Mouse (Mus musculus) left cerebral cortex, postnatal 36 days (tissue): Measurements from ENCODE around the gene Cldn1. TPM values are rescaled to one million over a fixed set of nuclear protein-coding genes. Genes with fewer than 3 reads are reported as not detected.

Source experiments
- DNase-seq, 2 experiments: peaks; one replicate each; pipeline ENCODE4 v3.0.0; 2021 to 2022; ENCODE audit warnings: low spot score in 2 of 2, mixed read lengths in 1 of 2
- intact Hi-C: fragments of 180-260 bp; cut with DNase I; formaldehyde crosslinking; loops from one replicate; pipeline ENCODE4 v1.15.1; 2025
- total RNA-seq, 2 experiments: library from RNA; stranded (reverse); gene quantifications; 2 replicates each; pipeline ENCODE4 v1.2.3; 2021

The Cldn1 gene
- 1 to 10 TPM; 1.1 to 1.9 TPM for total RNA-seq

GRCm38 (mm10) chr16:26371325-26372053 lies at the start of gene Cldn1:
TSS of gene Cldn1 (minus strand) at chr16:26371841.
- intact Hi-C loops: loop anchor here (1.0 to 10.0 kb wide), 2 partner anchors 137 to 407 kb away; no protein-coding TSS in a partner anchor
- peak; percentile 74 to 80 for DNase-seq

DNA sequence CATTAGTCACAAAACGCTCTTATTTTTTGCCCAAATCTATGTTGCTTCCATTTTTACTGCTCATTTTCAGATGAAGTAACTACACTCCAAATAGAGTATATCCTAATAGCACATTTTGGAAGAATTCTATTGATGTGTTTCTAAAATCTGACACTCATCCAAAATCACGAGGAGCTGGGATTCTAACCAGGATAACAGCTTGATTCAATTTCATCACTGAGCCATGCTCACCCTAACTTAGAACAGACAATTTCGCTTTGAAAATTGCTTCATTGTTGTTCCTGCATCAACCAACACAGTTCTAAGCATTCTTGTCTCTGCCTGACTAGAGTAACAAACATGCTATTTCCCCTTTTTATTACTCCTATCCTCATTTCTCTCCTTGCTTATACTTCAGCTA lies 47.0 kb upstream of the Cldn1 start:
- DNase-seq: no peak
- intact Hi-C loops: no loop called here

DNA sequence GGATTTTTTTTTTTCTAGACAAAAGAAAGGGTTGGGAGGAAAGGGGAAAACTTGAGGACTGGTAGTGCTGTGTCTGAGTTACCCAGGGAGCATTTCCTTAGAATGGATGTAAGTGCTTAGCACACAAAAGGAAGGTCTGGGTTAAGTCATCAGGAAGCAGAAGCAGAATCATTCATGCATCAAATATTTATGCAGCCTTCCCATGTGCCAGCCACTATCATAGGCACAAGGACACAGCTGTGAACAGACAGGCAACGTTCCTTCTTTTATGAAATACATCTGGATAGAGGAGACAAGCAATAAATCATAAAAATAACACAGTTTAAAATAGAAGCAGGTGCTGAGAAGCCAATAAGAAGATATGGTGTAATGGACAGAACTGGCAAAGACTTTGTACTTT lies 32.4 kb upstream of the Cldn1 start:
- no peak for DNase-seq
- intact Hi-C loops: no loop called here

- intact Hi-C loops: no loop called here
- no peak for DNase-seq
Measured at GRCm38 (mm10) chr16:26400971-26401370, 29.3 kb upstream of the Cldn1 start.

DNA sequence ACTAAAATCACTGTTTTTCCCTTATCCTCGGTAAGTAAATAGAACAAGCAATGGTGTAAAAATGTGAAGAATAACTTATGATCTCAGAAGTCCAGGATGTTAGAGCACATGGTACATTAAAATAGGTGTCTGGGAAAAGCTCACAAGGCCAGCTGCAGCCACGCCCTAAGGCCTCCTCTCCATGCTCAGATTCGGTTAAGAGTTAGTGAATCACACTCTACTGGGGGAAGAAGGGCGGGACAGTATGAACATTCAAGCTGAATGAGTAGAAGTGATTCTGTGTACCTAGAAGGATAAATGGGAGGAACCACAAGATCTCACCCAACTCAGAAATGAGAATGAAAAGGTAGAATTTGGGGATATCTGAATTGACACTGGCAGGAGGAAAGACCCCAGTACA lies 28.9 kb upstream of the Cldn1 start:
- intact Hi-C loops: no loop called here
- DNase-seq: no peak

- DNase-seq: no peak
- intact Hi-C loops: no loop called here
Measured at GRCm38 (mm10) chr16:26390936-26391335, 19.3 kb upstream of the Cldn1 start.

DNA sequence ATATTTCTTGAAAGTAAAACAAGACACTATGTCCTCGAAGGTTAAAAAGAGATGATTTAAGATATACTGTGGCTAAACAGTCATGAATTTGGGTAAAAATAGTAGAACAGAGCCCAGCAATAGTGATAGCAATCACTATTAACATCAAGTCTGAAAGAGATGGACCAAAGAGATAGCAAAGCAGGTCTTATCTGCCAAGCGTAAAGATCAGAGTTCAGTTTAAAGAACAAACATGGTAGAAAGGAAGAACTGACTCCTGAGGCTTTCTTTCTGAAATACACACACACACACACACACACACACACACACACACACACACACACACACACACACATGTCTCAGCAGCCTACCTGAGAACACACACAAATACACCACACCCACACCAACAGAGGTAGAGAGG lies 14.5 kb upstream of the Cldn1 start:
- DNase-seq: no peak
- intact Hi-C loops: no loop called here

- intact Hi-C loops: no loop called here
- DNase-seq: no peak
Measured at GRCm38 (mm10) chr16:26384112-26384649, 12.5 kb upstream of the Cldn1 start.

- intact Hi-C loops: loop anchor here (10.0 kb wide), 1 partner anchor 412 kb away; no protein-coding TSS in a partner anchor
- DNase-seq: no peak
Measured at GRCm38 (mm10) chr16:26377170-26377569, 5.5 kb upstream of the Cldn1 start.

DNA sequence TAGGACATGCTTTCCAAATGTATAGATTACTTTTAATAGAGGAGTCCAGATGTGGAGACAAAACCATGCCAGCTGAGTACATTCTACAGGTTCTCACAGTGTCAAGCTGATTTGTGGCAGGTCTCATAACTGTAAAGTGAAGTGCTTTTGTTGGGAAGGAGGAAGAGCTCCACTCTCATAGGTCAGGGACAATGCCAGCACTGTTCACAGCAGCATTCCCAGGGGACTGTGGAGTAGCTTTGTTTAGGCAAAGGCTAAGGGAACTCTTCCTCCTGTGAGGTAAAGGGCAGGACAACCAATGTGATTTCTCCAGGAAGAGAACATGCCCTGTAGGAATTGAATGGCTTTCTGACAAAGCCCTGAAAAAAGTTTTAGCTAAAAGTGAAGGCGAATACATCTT lies 1.5 kb downstream of the Cldn1 start:
- intact Hi-C loops: loop anchor here (10.0 kb wide), 1 partner anchor 405 kb away; no protein-coding TSS in a partner anchor
- DNase-seq: no peak

DNA sequence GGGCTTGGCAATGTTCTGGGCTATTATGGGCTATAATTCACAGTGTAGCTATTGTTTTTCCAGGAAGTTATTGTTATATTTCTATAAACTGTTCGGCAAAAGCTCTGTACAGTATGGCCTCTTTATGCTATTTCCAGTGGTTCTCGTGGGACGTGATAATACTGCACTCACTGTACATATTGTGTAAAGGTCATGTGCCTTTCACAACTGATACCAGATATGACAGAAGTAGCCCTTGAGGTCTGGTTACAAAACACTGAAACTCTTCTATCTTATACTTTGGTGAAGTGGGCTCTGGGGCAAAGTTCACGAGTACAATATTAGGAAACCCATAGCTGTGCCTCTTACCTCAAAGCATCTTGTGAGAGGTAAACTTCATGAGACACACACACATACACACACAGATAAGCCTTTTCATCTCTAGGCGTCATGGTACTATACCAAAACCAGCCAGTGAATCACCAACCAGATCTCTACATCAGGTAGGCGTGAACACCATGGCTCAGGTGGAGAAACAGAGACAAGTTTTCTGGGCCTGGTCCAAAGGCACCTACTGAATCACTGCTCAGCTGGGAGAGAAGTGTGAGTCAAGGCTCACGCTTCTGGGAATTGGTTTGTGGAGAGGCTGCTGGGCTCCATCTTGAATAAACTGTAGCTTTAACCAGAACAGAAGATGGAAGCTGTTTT lies 2.5 kb downstream of the Cldn1 start:
- intact Hi-C loops: no loop called here
- DNase-seq: no peak

- no peak for DNase-seq
- intact Hi-C loops: no loop called here
Measured at GRCm38 (mm10) chr16:26368121-26368520, 3.5 kb downstream of the Cldn1 start.

DNA sequence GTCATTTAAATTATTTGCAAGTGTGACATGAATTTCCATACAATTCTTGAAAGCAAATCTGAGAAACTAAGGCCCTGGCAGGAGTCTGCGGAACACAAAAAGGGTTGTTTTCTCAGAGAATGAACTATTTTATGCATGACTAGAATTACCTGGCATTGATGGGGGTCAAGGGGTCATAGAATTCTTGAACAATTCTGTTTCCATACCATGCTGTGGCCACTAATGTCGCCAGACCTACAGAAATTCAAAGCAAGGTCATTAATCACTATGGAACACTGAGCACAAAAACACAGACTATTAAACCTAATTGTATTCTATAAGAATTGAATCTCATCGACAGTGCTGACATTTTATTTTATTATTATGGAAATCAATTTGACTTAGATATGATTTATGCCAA lies 10.9 kb downstream of the Cldn1 start:
- intact Hi-C loops: no loop called here
- DNase-seq: no peak

DNA sequence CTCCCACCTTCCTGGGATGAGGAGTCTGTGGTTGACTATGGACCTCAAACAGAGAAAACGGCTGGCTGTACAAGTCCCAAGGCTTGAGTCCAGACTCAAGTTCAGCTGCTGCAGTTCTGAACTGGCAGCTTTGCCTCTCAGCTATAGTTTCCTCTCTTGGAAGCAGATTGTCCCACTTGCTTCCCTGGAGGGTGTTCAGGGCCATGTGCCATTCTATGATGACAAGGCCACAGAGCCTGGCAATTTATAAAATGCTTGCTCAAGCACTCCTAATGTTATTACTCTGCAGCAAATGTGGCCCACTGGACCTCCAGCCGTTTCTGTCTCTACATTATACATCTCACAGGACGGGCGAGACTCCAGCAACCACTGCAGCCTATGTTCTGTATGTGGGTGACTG lies 12.0 kb downstream of the Cldn1 start:
- no peak for DNase-seq
- intact Hi-C loops: no loop called here

DNA sequence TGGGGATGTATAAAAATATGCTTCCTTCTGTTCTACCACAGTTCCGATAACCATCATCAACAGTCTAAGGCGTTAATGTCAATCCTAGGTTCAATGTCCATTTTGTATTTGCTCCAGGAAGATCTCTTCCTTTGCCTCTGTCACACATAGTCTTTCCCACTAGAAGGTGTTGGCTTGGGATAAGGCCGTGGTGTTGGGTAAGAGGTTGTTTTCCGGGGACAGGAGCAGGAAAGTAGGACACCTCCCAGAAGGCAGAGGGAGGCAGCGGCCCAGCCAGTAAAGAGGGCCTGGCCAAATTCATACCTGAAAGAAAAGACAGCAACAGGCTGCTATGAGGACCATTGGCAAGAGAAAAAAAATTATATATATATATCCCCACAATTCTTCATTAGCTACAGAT lies 12.7 kb downstream of the Cldn1 start:
- DNase-seq: no peak
- intact Hi-C loops: no loop called here

DNA sequence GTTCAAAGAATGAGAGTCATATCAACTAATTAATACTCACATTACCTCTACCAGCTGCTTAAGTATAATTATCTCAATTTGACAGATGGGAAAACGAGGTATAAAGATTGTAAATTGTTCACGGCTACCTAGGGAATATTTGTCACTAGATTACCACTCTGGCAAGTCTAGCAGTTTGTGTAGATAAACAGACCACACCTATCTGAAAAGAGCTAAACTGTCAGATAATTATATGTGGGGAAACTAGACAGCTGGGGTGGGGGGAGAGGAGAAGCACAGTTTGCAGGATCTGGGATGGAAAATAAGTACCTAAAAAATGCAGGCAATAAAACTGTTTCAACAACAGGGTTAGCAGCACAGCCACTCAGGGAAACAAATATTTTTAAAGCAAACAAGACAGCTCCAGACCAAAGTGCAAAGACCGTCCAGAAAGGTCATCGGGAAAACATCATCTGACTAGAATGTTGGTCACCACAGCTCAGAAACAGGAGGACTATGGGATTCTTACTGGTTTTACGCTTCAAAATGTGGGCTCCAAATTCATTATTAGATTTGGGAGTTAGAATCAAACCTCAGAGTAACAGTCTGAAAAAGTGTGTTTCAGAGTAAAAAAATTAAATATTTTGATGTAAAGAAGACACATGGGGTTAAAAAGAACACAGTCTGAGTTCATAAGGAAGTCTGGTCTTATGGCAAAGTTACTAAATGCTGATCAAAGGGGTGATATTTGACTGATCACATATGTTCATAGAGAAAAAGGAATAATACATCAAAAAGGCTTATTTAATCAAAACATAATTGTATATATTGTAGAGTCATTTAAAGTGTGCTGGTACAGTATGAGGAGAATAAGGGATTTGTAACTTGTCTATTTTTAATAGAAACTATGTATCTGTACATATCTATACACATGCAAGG lies 13.5 kb downstream of the Cldn1 start:
- no peak for DNase-seq
- intact Hi-C loops: no loop called here

- intact Hi-C loops: no loop called here
- no peak for DNase-seq
Measured at GRCm38 (mm10) chr16:26355513-26355912, 16.1 kb downstream of the Cldn1 start.

DNA sequence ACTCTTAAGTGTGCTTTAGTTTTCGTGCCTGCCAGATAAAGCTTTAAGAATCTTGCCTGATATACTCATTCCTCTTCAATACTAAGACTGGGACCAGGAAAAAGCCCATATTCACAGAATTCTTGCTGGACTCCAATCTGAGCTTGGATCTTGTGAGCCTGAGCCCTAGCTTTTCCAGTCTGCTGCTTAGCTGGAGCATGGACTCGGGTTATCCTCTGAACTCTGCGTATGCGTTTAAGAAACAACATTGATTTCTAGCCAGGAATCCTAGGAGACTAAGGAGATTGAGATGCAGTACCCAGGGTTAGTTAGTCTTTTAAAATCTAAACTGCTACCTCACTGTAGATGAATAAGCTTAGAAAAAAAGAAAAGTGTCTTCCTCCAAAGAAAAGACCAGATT lies 20.9 kb downstream of the Cldn1 start:
- intact Hi-C loops: no loop called here

DNA sequence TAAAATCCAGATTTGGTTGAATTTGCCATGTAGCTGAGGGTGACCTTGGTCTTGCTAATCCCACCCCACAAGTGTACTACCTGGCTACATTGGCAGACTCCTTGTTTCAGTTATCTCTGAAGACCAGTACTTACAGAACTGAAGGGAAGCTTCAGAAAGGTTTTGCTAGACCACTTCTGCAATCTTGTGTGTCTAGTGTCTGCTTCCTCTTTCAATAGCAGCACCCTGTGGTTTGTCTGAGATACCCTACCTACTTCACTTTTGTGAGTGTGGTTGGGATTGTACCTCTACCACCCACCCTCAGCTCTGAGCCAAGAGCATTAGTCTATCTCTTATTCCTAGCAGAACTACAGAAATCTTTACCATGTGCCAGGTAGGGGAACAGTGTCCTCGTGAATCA lies 22.8 kb downstream of the Cldn1 start:
- intact Hi-C loops: no loop called here
- no peak for DNase-seq

More for the DNA sequence above, 20.9 kb downstream of the Cldn1 start:
- no peak for DNase-seq

DNA sequence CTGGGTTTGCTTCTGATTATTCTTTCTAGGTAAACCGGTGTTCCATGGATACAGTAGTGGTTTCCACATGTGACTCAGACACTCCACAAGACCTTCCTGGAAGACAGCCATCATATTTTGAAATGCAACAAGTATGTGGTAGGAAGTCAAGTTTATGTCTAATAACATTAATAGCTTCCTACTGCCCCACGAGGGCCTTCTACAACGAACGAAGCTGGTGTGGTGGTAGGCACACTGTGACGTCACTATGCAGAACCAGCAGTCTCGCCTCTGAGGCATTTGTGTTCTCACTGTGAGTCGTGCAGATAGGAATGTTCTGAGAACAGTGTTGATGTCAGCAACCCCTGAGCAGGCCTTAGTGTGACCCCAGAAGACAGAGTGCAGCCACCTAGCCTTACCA lies 55.4 kb downstream of the Cldn1 start:
- intact Hi-C loops: no loop called here
- no peak for DNase-seq
